Mouse (Mus musculus): ENCODE measurements around the gene Nuak1.

Gene Nuak1

DNA sequence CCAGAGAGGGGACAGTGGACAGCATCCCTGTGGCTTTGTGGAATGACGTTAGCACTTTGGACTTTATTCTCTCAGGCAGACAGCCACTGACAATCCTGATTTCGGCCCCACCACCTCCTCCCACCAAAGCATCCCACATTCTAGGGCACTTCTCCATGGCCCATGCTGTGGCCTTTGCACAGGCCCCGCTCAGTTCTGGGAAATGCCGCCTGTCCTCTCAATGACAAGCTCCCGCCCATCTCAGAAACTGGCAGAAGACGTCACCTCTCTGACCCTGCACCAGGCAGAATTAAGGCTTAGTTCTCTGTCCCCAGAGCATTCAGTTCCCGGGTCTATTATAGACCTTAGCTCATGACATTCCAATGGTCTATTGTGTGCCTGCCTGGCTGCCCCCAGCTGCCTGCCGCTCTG, 7.0 kb upstream of the Nuak1 start:
- no peak for DNase-seq (ENCODE audit: low spot score in 2 of 2)

DNA sequence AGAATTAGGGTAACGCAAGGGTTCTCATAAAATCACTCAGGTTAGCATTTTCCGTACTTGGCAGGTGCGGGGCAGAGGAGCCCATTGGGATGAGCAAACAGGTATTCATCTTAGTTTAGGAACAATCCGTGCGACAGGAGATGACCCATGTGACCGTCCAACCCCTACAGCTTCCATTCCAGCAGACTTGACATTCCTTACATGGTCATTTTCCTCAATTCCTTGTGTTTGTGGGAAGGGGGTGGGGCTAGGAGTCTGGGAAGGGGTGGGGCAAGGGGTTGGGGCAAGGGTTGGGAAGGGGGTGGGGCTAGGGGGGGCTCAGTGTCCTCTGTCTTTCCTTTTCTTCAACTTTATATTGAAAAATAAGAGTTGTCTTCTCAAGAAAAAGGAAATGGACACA, 6.3 kb upstream of the Nuak1 start:
- no peak for DNase-seq (ENCODE audit: low spot score in 2 of 2)

DNA sequence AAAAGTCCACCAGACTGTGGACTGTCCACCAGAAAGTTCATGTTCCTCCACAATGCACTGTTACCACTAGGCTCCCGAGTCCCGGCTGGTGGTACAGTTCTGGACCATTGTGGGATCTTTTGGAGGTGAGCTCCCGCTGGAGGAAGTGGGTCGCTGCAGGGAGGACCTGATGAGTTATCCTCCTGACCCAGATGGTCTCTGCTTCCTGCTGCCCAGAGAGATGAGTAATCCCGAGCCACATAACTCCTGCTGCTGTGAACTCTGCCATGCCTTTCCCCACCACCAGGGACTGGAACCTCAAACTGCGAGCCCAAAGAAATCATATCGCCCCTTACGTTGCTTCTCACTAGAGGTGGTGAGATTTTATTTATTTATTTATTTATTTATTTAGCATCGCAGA, 4.0 kb upstream of the Nuak1 start:
- no peak for DNase-seq (ENCODE audit: low spot score in 2 of 2)

DNA sequence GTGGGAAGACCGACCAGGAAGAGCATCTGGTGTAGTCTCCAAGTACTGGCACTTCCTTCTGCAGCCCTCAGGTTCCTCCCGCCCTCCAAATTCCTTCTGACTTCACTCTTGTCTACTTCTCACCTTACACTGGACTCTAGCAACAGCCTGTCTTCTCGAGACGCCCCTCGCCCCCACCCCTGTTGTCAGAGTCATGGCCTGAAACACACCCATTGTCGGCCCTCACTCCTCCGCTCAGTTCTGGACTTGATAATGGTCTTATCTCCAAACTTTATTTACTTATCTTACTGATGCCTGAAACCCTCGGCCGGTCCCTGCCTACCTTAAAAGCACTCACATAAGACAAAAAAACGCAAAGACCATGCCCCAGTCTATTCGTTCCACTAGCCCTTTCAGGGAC, 1.4 kb upstream of the Nuak1 start:
- no peak for DNase-seq (ENCODE audit: low spot score in 2 of 2)

DNA sequence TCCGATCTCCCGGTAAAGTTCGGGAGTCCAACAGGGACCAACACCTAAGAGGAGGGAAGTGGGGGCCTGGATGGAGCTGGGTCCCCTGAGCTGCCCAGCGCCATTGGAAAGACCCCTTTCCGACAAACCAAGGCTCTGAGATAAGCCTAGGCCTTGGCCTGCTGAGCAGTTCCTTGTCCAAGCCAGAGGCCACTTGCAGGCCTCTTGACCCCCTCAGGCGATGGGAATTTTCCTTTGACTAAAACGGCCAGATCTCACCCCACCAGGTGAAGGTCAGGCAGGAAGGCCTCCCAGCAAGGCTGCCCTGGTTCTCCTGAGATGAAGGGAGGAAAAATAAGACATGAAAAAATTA, 1.0 kb upstream of the Nuak1 start:
- DNase-seq (ENCODE audit: low spot score in 2 of 2): no peak

DNA sequence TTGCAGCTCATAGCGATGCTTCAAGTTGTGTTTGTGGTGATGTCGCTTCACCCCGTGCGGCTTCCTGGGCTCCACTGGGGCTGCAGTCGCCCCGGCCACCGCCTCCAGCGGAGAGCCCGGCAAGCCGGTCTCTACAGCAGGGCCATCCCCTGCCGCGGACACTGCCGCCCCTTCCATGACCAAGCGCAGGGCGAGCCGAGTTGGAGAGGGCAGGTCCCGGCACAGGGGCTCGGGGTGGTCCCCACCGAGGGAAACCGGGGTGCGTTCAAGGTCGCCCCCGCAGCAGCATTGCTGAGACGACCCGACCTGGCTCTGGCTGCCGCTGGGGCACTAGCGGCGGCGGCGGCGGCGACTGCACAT, 236 bp downstream of the Nuak1 start:
- DNase-seq (ENCODE audit: low spot score in 2 of 2): peak in 1 of 2 experiments; percentile 11

DNA sequence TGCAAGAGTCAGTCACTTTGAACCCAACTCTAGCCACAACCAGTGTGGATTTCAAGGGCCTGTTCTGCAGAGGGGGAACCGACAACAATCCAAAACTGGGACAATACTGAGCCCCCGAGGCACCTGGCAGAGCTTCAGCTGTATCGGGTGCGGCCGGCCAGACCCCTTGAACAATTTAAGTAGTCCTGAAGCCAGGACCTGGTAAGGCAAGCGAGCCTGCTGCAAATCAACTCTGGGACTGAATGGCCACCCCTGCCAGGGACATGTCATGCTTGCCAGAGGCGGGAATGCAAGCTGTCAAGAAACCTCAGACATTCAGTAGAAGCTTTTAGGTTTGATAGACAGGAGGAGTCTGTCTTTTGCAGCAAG, 1.2 kb downstream of the Nuak1 start:
- DNase-seq (ENCODE audit: low spot score in 2 of 2): no peak

DNA sequence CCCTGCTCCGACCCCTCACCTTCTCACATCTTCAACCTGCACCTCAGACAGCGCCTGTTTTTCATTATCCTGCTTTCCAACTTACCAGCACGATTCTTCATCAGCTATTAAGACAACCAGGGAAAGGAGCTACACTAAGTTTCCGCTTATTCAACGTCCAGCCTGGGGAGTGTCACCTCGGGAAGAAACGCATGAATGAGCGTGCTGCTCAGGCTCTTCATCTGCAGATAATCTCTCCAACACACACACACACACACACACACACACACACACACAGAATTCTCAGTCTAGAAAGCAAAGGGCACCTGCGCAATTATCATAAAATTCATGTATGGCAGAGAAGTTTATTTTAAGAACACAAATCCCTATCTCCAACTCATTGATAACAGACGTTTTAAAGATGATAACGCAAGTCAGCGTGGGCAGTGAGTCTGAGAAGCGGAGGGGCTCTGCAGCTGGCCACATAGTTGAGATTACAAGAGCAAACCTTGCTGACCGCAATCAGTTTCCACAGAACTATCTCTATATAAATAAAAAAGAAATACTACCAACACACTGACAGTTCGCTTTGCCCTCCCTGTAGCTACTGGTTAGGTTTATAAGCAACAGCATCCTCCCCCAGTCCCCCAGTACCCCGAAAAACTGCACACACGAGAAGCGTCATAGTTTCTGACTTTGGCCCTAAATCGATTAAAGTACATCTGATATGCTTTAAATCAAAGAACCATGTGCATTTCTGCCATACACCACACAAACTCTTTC, 1.8 kb downstream of the Nuak1 start:
- no peak for DNase-seq (ENCODE audit: low spot score in 2 of 2)

DNA sequence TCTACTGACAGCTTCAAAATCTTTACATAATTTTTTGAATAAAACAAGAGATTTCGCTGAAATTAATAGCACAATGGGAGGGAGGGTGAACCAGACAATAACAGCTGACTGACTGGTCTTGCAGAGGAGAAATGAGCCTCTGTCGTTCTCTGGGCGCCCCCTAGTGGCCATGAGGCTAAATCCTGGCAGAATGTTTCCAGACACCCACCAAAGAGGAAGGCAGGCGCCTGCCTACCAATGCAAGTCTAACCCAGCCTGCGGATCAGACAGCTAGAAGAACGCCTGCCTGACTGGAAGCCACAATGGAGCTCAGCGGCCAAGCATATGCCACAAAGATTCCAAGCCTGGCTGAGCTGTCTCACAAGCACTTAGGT, 2.4 kb downstream of the Nuak1 start:
- DNase-seq (ENCODE audit: low spot score in 2 of 2): peak; percentile 68 to 87

- DNase-seq (ENCODE audit: low spot score in 2 of 2): no peak
Measured at GRCm38 (mm10) chr10:84437166-84438048, 3.0 kb downstream of the Nuak1 start.

DNA sequence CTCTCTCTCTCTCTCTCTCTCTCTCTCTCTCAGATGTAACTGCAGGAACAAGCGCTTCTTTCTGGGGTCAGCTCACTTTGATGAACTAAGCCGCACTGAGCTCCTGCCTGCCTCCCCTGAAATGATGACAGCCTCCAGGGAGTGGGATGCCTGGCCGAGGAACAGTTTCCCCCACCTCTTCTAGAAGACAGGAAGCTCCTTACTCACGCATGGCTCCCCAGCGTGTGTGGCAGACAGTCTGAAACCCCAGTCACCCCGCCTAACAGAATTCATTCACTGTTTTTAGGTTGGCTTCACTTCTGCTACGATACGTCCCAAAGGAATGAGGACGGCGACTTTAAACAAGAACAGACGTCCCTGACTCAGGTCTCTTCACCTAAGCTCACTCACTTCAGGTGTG, 4.5 kb downstream of the Nuak1 start:
- DNase-seq (ENCODE audit: low spot score in 2 of 2): no peak

DNA sequence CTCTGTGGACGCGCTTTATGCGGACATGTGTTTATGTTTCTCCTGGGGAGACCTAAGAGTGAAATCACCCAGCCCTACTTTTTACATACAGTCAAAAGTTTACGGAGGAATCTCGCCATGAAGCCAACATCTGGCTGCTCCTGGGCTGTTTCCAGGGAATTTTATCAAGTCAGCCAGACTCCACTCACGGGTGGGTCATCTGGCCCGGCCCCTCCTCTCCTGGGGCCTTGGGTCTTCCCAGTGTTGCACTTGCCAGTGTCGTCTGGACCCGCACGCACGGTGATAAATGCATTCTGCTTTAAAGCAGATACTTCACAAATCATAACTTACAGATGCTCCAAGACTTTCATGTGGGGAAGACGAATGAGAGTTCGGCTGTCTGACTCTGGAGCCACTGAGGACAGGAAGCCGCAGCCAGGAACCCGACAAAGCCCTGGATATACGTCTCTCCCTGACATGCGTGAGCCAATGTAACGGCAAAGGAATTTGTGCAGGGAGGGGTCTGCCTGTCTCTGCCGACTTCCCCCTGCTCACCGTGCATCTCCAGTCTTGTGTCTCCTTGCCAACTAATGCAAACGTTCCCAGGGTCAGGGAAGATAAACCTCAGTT, 7.1 kb downstream of the Nuak1 start:
- no peak for DNase-seq (ENCODE audit: low spot score in 2 of 2)

DNA sequence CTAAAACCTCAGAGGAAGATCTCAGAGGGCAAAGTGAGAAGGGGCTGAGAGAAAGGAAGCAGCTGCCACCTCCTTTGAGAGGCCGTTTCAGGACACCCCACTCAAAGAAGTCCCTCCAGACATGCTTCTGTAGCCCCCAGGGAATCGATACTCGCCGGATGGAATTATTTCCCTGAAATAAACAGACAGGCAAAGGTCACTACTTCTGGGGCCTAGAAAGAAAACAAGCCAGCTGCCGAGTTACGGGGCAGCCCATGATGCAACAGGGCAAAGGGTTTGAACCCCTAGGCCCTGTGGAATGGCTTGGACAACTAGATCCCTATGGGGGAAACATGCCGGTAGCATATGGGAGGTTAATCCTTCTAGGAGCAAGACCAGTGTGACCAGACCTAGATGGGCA, 16.0 kb downstream of the Nuak1 start:
- no peak for DNase-seq (ENCODE audit: low spot score in 2 of 2)

DNA sequence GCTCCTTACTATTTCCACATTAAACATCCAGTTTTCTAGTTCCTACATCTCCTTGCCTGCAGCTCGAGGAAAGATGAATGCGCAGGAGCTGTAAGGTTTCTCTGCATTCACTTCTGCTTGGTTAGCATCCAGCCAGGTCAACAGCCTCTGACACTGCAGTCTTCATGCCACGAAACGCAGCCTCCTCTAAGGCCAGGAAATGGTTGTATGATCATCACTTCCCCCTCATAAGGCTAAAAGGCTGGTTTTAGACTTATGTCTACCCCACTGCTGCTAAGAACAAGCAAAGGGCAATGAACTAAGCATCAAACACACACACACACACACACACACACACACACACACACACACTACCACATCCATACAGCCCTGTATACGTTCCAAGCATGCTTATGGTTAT, 16.5 kb downstream of the Nuak1 start:
- DNase-seq (ENCODE audit: low spot score in 2 of 2): no peak

DNA sequence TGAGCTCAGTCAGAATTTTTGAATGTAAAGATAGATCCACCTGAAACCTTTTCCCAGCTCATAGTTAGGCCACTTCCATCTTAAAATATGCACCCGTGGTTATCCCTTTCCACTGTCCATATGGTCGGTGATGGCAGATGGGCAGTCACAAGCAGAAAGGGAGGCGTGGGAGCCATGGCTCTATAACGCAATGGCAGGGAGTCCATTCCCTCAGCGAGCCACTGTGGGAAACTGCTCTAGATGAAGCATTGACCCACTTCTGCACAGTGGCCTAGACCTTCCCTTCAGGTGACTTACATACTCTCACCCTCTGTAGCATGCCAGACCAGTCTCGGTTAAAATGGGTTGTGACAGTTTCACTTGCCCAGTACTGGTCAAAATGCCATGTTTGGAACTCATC, 19.8 kb downstream of the Nuak1 start:
- no peak for DNase-seq (ENCODE audit: low spot score in 2 of 2)

DNA sequence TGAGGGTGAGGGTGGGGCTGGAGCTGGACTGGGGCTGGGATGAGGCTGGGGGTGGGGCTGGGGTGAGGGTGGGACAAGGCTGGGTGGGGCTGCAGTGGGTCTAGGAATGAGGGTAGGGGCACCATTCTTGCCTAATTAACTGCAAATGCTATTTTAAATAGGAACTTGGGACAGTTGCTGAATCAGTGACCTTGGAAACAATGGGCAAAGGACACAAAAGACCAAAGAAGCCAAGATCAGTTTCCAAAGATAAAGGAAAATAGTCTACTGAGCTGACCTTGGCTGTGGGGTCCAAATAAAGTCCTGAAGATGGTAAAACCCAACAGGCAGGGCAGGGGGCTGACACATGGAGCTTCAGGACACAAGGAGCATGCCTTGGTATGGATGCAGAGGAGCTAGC, 22.0 kb downstream of the Nuak1 start:
- no peak for DNase-seq (ENCODE audit: low spot score in 2 of 2)

DNA sequence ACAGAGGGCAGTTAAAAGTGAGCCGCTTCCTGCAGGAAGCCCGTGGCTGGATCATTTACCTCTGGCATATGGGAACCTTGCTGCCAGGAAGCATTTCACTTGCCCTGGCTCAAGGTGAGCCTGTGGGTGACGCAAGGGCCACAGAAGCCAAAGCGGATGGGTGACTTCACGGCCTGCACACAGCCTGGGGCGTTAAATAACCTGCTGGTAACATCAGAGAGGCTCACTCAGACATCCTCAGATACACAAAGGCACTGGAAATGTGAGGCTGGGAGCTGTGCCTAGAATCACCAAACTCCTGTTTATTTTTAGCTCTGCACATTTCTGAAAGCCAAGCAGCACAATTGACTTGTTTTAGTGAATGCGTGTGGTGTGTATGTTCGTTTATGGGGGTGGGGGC, 23.6 kb downstream of the Nuak1 start:
- DNase-seq (ENCODE audit: low spot score in 2 of 2): no peak

GRCm38 (mm10) chr10:84414981-84415700, 25.3 kb downstream of the Nuak1 start:
- DNase-seq (ENCODE audit: low spot score in 2 of 2): no peak

DNA sequence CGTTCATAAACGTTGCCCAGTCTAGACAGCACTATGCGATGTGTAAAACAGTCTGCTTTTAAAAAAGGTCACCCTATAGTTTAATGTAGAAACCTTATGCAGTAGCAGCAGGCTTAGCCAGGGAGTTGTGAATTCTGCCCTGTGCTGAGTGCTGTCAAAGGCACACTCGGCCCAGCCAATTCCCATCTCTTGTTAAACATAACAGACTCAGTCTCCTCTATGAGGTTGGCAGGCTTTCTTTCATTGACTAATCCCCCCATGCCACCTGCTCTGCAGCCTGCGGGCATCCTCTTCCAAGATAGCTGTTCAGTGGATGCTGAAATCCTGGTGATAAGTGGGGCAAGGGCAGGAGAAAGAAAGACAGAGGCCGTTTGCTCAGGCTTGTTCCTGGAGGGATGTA, 27.1 kb downstream of the Nuak1 start:
- DNase-seq (ENCODE audit: low spot score in 2 of 2): no peak

DNA sequence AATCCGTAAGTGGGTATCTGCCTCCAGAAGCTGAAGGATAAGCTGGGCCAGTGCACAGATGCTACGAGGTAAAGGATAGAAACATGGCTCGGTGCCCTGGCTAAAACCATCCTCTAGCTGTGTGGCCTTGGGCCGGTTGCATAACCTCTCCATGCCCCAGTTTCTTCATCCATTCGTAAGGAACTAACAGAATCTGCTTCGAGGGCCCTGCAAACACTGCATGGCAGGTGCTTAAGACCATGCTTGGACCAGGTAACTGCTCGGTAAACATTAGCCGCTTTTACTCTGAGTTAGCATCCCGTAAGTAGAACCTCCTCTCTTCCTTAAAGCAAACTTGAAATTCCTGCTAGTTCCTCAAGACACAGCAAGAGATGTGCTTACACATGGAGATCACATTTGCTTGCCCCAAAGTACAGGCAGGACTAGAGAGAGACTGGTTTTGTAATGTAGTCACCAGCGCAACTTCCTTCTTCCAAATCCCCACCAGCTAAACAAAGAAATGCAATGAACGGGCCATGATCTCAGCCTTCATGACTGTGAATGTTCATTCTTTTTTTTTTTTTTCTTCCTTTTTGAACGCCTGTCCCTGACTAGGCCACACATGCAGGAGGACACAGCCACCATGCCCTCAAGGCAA, 28.0 kb downstream of the Nuak1 start:
- no peak for DNase-seq (ENCODE audit: low spot score in 2 of 2)

GRCm38 (mm10) chr10:84411122-84412105, 29.0 kb downstream of the Nuak1 start:
- no peak for DNase-seq (ENCODE audit: low spot score in 2 of 2)
